In genomic region chr13:55414743-55415380, GRCm38 (mm10) we compare ENCODE assay signal across 8 mouse cellular contexts. TPM values are rescaled to one million over a fixed set of nuclear protein-coding genes. Genes with fewer than 3 reads are reported as not detected.
DNase-seq lines count a peak whose midpoint lies in the region; ATAC-seq and TF ChIP-seq lines count a peak whose summit lies in the region.

TSS of gene Pfn3 (minus strand) at chr13:55415232.

- H3K9ac ChIP-seq in limb, embryonic 11.5 days (ENCODE audit: low read length), result peak within 1 kb of the TSS; percentile 52
- peak within 1 kb of the TSS; percentile 55 for H3K9ac ChIP-seq in midbrain, postnatal 0 days (replicated peaks; ENCODE audit: low read length, poor library complexity, severe bottlenecking)

- DNase-seq in ZHBTc4 (ENCODE audit: low read depth, low spot score), result peak; percentile 63
- peak; percentile 67 to 68 for DNase-seq in frontal cortex, postnatal 14 days (ENCODE audit: low spot score in 2 of 2)
- peak; percentile 86 to 94 for DNase-seq in kidney, adult 8-10 months
- peak; percentile 80 for DNase-seq in limb, embryonic 11.5 days (ENCODE audit: low spot score)
- peak; percentile 78 for DNase-seq in midbrain, postnatal 0 days (ENCODE audit: low spot score)
- no peak for DNase-seq in spleen, postnatal 4 days (ENCODE audit: low spot score in 2 of 2)

- H3K4me1 ChIP-seq in E14TG2a.4 (replicated peaks; ENCODE audit: low read depth, low read length), result peaks cover 30% of the 10 kb centered on the region
- H3K4me1 ChIP-seq in limb, embryonic 11.5 days (ENCODE audit: control insufficient read depth, insufficient read depth, low read length), result 0 out of 2 replicates have a peak, but pooled peaks cover 5% of the 10 kb centered on the region
- H3K4me1 ChIP-seq in midbrain, postnatal 0 days (ENCODE audit: insufficient read depth, low read length), result no peaks in the 10 kb centered on the region

- H3K4me3 ChIP-seq in E14TG2a.4 (replicated peaks; ENCODE audit: low read length), result peak within 1 kb of the TSS; percentile 76
- H3K4me3 ChIP-seq in limb, embryonic 11.5 days (ENCODE audit: low read depth, low read length), result peak within 1 kb of the TSS; percentile 32
- peak within 1 kb of the TSS; percentile 40 for H3K4me3 ChIP-seq in midbrain, postnatal 0 days (ENCODE audit: low read depth, low read length)

- H3K36me3 ChIP-seq in E14TG2a.4 (ENCODE audit: insufficient read depth, low read length), result no peaks in the 10 kb centered on the region
- H3K36me3 ChIP-seq in limb, embryonic 11.5 days (ENCODE audit: control insufficient read depth, insufficient read depth, low read length), result no peaks in the 10 kb centered on the region
- no peaks in the 10 kb centered on the region for H3K36me3 ChIP-seq in midbrain, postnatal 0 days (ENCODE audit: insufficient read depth, low read length)

- H3K9me3 ChIP-seq in E14TG2a.4 (ENCODE audit: low read length), result no peaks in the 10 kb centered on the region
- no peaks in the 10 kb centered on the region; the same call in 1 of the 2 replicates for H3K9me3 ChIP-seq in limb, embryonic 11.5 days (ENCODE audit: control insufficient read depth, low read length)
- no peaks in the 10 kb centered on the region for H3K9me3 ChIP-seq in midbrain, postnatal 0 days (ENCODE audit: low read length)

- TF ChIP-seq CTCF in E14TG2a.4 (conservative IDR thresholded peaks at IDR 0.05; ENCODE audit: low read length), result no peak
- no peak for TF ChIP-seq CTCF in midbrain, postnatal 0 days (IDR thresholded peaks at IDR 0.05)

- peak within 1 kb of the TSS; percentile 61 for H3K4me2 ChIP-seq in limb, embryonic 11.5 days (ENCODE audit: low read depth, severe bottlenecking)
- peak within 1 kb of the TSS; percentile 57 for H3K4me2 ChIP-seq in midbrain, postnatal 0 days (ENCODE audit: low read depth, low read length, poor library complexity, severe bottlenecking)

- no peak for ATAC-seq in limb, embryonic 11.5 days (ENCODE audit: insufficient number of reproducible peaks, low FRiP score, low TSS enrichment, low read depth)
- ATAC-seq in midbrain, postnatal 0 days (ENCODE audit: low FRiP score), result peak; percentile 36
- ATAC-seq in monocyte, adult 5-6 weeks (replicated peaks; ENCODE audit: insufficient number of reproducible peaks, low FRiP score, low TSS enrichment, poor library complexity, severe bottlenecking), result no peak

- H3K27ac ChIP-seq in limb, embryonic 11.5 days (replicated peaks; ENCODE audit: low read depth, low read length), result no peak within 1 kb of the TSS
- no peak within 1 kb of the TSS for H3K27ac ChIP-seq in midbrain, postnatal 0 days (ENCODE audit: low read depth, low read length)

- WGBS in limb, embryonic 11.5 days, result 10% methylated on average over 41 of the region's 41 CpGs
- WGBS in midbrain, postnatal 0 days, result 13% methylated on average over 41 of the region's 41 CpGs

- H3K27me3 ChIP-seq in E14TG2a.4 (ENCODE audit: insufficient read depth, low read length), result peaks cover 75% of the 10 kb centered on the region
- H3K27me3 ChIP-seq in limb, embryonic 11.5 days (ENCODE audit: control insufficient read depth, insufficient read depth, low read length), result peaks cover 22% of the 10 kb centered on the region
- peaks cover 15% of the 10 kb centered on the region for H3K27me3 ChIP-seq in midbrain, postnatal 0 days (ENCODE audit: insufficient read depth, low read length)

RNA-seq across cellular contexts. Expression of gene Pfn3, which starts in this region (rescaled TPM):
- not detected in 2 replicates for polyA plus RNA-seq in limb, embryonic 11.5 days (2014; fragmentation: Nextera tagmentation; extraction: Ambion mirVana)
- 0.71 TPM in 1 of 2 replicates, not detected in the other for total RNA-seq in midbrain, postnatal 0 days (2014; rRNA removed)
- polyA plus RNA-seq in midbrain, postnatal 0 days (2015; fragmentation: Nextera tagmentation; extraction: Ambion mirVana), result 1.5 and 1.6 TPM in 2 replicates
- not detected in 3 replicates for total RNA-seq in monocyte, adult 5-6 weeks (2017)

Comparison
In these comparisons a context has a peak if more than half of its experiments do, and no peak if none do; other contexts are left out.
1. Peak in DNase-seq, H3K4me3 ChIP-seq, H3K9ac ChIP-seq and H3K4me2 ChIP-seq in limb, embryonic 11.5 days; RNA of the gene not detected or under 1 TPM.
2. DNase-seq: peak in ZHBTc4 (single experiment), frontal cortex, postnatal 14 days (2 of 2), kidney, adult 8-10 months (2 of 2) and midbrain, postnatal 0 days (single experiment); none in spleen, postnatal 4 days (0 of 2).
3. Peak in every context shown above with its lines, with median percentiles within 50 percentile points of each other: H3K4me3 ChIP-seq.